Mouse (Mus musculus): Measurements from ENCODE around the gene 4930568D16Rik. TPM values are rescaled to one million over a fixed set of nuclear protein-coding genes. Genes with fewer than 3 reads are reported as not detected.

Gene 4930568D16Rik
- polyA plus RNA-seq, 1 experiment, result not detected

- H3K4me3 ChIP-seq (ENCODE audit: insufficient read depth, low read depth, low read length), result no peak overlapping the region
- no peak overlapping the region for H3K27ac ChIP-seq (ENCODE audit: insufficient read depth, low read depth, low read length)
- TF ChIP-seq CTCF (IDR thresholded peaks at IDR 0.05; ENCODE audit: insufficient read depth, low read depth, low read length) (no peak), POLR2A (IDR thresholded peaks at IDR 0.05; ENCODE audit: insufficient read depth, low read depth, low read length) (no peak)
- peaks cover 12% of the 10 kb centered on the region for H3K4me1 ChIP-seq (ENCODE audit: control insufficient read depth, insufficient read depth, low read length)
- 28% methylated on average over 10 of the region's 10 CpGs for WGBS
Observed at GRCm38 (mm10) chr2:35322404-35323164, 44.9 kb downstream of the 4930568D16Rik start.

DNA sequence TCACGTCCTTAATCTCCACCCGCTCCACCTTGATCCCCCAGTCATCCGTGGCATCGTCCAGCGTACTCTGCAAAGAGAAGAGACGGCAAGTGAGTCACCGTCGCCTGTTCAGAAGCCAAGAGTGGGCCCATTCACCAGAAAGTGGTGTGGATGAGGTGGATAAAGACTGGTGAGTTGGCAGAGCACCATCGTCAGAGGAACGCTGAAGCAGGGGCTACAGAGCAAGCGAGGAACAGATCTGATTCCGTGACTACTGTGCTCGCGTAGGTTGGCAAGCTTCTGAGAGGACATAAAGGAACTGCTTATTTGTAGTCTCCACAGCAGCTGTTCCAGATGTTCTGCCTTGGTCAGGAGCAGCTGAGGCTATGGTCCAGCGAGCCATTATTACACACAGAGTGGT lies 47.1 kb downstream of the 4930568D16Rik start:
- 93% methylated on average over 15 of the region's 15 CpGs for WGBS
- H3K4me3 ChIP-seq (ENCODE audit: insufficient read depth, low read depth, low read length), result no peak overlapping the region
- no peak for TF ChIP-seq POLR2A (IDR thresholded peaks at IDR 0.05; ENCODE audit: insufficient read depth, low read depth, low read length)
- no peak for TF ChIP-seq CTCF (IDR thresholded peaks at IDR 0.05; ENCODE audit: insufficient read depth, low read depth, low read length)

GRCm38 (mm10) chr2:35318405-35318804 lies 49.1 kb downstream of the 4930568D16Rik start:
- Histone ChIP-seq H3K27ac (ENCODE audit: insufficient read depth, low read depth, low read length) (no peak overlapping the region), H3K4me3 (ENCODE audit: insufficient read depth, low read depth, low read length) (no peak overlapping the region), H3K4me1 (ENCODE audit: control insufficient read depth, insufficient read depth, low read length) (peaks cover 11% of the 10 kb centered on the region)
- TF ChIP-seq CTCF (IDR thresholded peaks at IDR 0.05; ENCODE audit: insufficient read depth, low read depth, low read length) (no peak), POLR2A (IDR thresholded peaks at IDR 0.05; ENCODE audit: insufficient read depth, low read depth, low read length) (no peak)
- WGBS, result 90% methylated on average over 12 of the region's 12 CpGs

More for the DNA sequence above, 47.1 kb downstream of the 4930568D16Rik start:
- no peak overlapping the region for H3K27ac ChIP-seq (ENCODE audit: insufficient read depth, low read depth, low read length)
- peaks cover 12% of the 10 kb centered on the region for H3K4me1 ChIP-seq (ENCODE audit: control insufficient read depth, insufficient read depth, low read length)

- no peak overlapping the region for H3K27ac ChIP-seq (ENCODE audit: insufficient read depth, low read depth, low read length)
- H3K4me3 ChIP-seq (ENCODE audit: insufficient read depth, low read depth, low read length), result no peak overlapping the region
- H3K4me1 ChIP-seq (ENCODE audit: control insufficient read depth, insufficient read depth, low read length), result peaks cover 6% of the 10 kb centered on the region
- WGBS, result 79% methylated on average over 4 of the region's 4 CpGs
- TF ChIP-seq CTCF (IDR thresholded peaks at IDR 0.05; ENCODE audit: insufficient read depth, low read depth, low read length) (no peak), POLR2A (IDR thresholded peaks at IDR 0.05; ENCODE audit: insufficient read depth, low read depth, low read length) (no peak)
Observed at GRCm38 (mm10) chr2:35317604-35318003, 49.9 kb downstream of the 4930568D16Rik start.

GRCm38 (mm10) chr2:35314300-35314699 lies 53.2 kb downstream of the 4930568D16Rik start:
- Histone ChIP-seq H3K4me3 (ENCODE audit: insufficient read depth, low read depth, low read length) (no peak overlapping the region), H3K27ac (ENCODE audit: insufficient read depth, low read depth, low read length) (no peak overlapping the region), H3K4me1 (ENCODE audit: control insufficient read depth, insufficient read depth, low read length) (no peaks in the 10 kb centered on the region)
- 57% methylated on average over 3 of the region's 3 CpGs for WGBS
- no peak for TF ChIP-seq POLR2A (IDR thresholded peaks at IDR 0.05; ENCODE audit: insufficient read depth, low read depth, low read length)
- no peak for TF ChIP-seq CTCF (IDR thresholded peaks at IDR 0.05; ENCODE audit: insufficient read depth, low read depth, low read length)

DNA sequence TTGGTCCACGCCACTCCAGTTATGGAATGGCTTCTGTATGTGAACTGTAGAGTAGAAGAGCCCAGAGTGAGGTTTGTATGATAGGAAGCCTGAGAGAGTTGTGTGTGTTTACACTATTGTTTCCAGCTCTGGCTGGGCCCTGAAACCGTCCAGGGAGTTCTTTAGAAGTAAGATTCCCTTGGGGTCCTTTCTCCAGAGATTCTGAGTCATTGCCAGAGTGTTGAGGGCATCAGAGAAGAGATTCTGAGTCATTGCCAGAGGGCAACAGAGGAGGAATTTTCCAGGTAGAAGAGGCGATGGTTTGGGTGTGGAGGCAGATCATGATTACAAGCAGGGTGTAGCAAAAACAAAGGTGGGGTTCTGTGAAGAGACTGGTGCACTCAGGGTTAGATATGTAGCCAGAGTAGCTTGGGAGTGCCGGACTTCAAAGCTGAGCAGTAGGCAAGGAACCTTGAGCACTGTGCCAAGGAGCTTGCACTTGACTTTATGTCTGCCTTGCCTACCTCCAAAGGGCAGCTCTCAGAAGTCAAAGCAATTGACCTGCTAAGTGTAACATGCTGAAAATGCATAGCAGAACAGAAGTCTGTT lies 57.5 kb downstream of the 4930568D16Rik start:
- 81% methylated on average over 4 of the region's 4 CpGs for WGBS
- H3K27ac ChIP-seq (ENCODE audit: insufficient read depth, low read depth, low read length), result no peak overlapping the region
- no peak for TF ChIP-seq CTCF (IDR thresholded peaks at IDR 0.05; ENCODE audit: insufficient read depth, low read depth, low read length)
- no peak for TF ChIP-seq POLR2A (IDR thresholded peaks at IDR 0.05; ENCODE audit: insufficient read depth, low read depth, low read length)
- H3K4me1 ChIP-seq (ENCODE audit: control insufficient read depth, insufficient read depth, low read length), result no peaks in the 10 kb centered on the region
- H3K4me3 ChIP-seq (ENCODE audit: insufficient read depth, low read depth, low read length), result no peak overlapping the region

DNA sequence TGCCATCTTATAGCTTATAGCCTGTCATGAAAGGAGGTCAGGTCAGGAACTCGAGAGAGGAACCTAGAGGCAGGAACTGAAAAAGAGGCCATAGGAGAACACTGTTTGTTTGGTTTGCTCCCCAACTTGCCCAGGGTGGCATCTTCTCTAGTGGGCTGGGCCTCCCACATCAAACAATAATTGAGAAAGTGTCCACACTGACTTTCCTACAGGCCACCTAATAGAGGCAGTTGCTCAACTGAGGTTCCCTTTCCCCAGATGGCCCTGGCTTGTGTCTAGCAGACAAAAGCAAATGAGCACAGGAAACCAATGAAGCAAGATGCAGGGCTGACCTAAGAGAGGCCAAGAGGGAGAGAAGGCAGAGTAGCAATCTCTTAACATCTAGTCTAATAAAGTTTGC lies 59.4 kb downstream of the 4930568D16Rik start:
- Histone ChIP-seq H3K27ac (ENCODE audit: insufficient read depth, low read depth, low read length) (no peak overlapping the region), H3K4me3 (ENCODE audit: insufficient read depth, low read depth, low read length) (no peak overlapping the region), H3K4me1 (ENCODE audit: control insufficient read depth, insufficient read depth, low read length) (peaks cover 11% of the 10 kb centered on the region)
- no peak for TF ChIP-seq CTCF (IDR thresholded peaks at IDR 0.05; ENCODE audit: insufficient read depth, low read depth, low read length)
- no peak for TF ChIP-seq POLR2A (IDR thresholded peaks at IDR 0.05; ENCODE audit: insufficient read depth, low read depth, low read length)
- 79% methylated on average over 1 of the region's 1 CpGs for WGBS

Other genes with a start within 250 kb of the 4930568D16Rik start
- gene Rab14, start 166.6 kb downstream of the 4930568D16Rik start, polyA plus RNA-seq (2012; ENCODE audit: insufficient read depth, insufficient read length, low replicate concordance, missing spikeins), result 306 and 317 TPM in 2 replicates
- not detected in 2 replicates for gene Gsn, start 111.3 kb downstream of the 4930568D16Rik start, polyA plus RNA-seq (2012; ENCODE audit: insufficient read depth, insufficient read length, low replicate concordance, missing spikeins)
- gene Stom, start 30.8 kb downstream of the 4930568D16Rik start, polyA plus RNA-seq (2012; ENCODE audit: insufficient read depth, insufficient read length, low replicate concordance, missing spikeins), result not detected in 2 replicates
- not detected in 2 replicates for gene 4930402F06Rik, start 29.4 kb upstream of the 4930568D16Rik start, polyA plus RNA-seq (2012; ENCODE audit: insufficient read depth, insufficient read length, low replicate concordance, missing spikeins)
- gene Ggta1, start 95.5 kb upstream of the 4930568D16Rik start, polyA plus RNA-seq (2012; ENCODE audit: insufficient read depth, insufficient read length, low replicate concordance, missing spikeins), result not detected in 2 replicates
- gene Dab2ip, start 190.5 kb upstream of the 4930568D16Rik start, polyA plus RNA-seq (2012; ENCODE audit: insufficient read depth, insufficient read length, low replicate concordance, missing spikeins), result not detected in 2 replicates